ENCODE assay signal across 14 mouse cellular contexts in the genomic region with DNA sequence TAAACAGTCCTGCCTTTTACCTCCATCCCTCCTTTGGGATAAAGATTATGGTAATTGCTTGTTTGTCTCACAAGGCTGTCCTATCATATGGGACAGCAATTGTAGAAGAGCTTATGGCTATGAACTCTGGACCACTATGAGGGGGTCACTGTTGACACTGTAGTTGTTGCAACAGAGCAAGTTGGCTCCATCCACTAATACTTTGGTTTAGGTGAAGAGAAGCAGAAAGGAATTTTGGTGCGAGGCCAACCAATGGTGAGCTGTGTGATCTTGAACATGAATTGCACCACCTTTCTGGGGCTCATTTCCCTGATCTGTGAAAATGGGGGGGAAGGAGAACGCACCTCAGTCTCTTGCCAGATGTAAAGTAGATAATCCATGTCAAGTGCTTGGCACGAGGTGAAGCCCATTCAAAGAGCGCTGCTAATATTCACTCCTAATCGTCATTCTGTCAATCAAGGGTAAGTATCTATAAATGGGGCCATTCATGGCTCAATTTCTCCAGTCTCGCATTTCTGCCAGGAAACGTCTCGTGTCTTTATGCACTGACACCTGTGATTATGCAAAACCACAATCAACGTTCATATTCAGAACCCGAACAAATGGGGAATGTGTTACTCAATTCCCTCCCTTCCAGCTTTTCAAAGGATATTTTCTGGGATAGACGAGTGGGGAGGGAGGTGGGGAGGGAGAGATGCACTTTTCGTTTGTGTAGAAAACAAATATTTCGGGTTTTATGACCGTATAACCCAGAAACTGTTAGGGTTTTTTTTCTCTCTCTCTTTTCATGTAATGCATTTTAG.
DNase-seq lines count a peak whose midpoint lies in the region; ATAC-seq and TF ChIP-seq lines count a peak whose summit lies in the region.
"Had no signal": no experiment of that assay in that cellular context is flagged by ENCODE, and none has a peak within 500 bp of the region (broad histone marks: within the 10 kb centered on the region; RNA-seq: fewer than 3 reads in every experiment).

No protein-coding gene starts in this region.

- WGBS in hindbrain, embryonic 12.5 days, result 65% methylated on average over 14 of the region's 14 CpGs
- 77% methylated on average over 14 of the region's 14 CpGs for WGBS in hindbrain, embryonic 10.5 days
- WGBS in hindbrain, embryonic 15.5 days, result 54% methylated on average over 14 of the region's 14 CpGs
- WGBS in midbrain, postnatal 0 days, result 30% methylated on average over 14 of the region's 14 CpGs
- WGBS in heart, embryonic 11.5 days (ENCODE audit: insufficient replicate concordance), result 80% methylated on average over 14 of the region's 14 CpGs

- H3K9me3 ChIP-seq in hindbrain, embryonic 12.5 days (replicated peaks), result no peaks in the 10 kb centered on the region
- H3K9me3 ChIP-seq in hindbrain, embryonic 10.5 days, result no peaks in the 10 kb centered on the region
- no peaks in the 10 kb centered on the region for H3K9me3 ChIP-seq in hindbrain, embryonic 15.5 days
- no peaks in the 10 kb centered on the region for H3K9me3 ChIP-seq in midbrain, postnatal 0 days (ENCODE audit: low read length)
- H3K9me3 ChIP-seq in heart, embryonic 11.5 days (replicated peaks; ENCODE audit: control insufficient read depth, low read length), result no peaks in the 10 kb centered on the region

- TF ChIP-seq CTCF in midbrain, postnatal 0 days (IDR thresholded peaks at IDR 0.05), result no peak

- H3K4me1 ChIP-seq in hindbrain, embryonic 12.5 days, result peaks cover 3% of the 10 kb centered on the region; the same call in 1 of the 2 replicates
- H3K4me1 ChIP-seq in hindbrain, embryonic 10.5 days (replicated peaks), result 0 out of 2 replicates have a peak, but pooled peaks cover 5% of the 10 kb centered on the region
- H3K4me1 ChIP-seq in hindbrain, embryonic 15.5 days (replicated peaks), result peaks cover 12% of the 10 kb centered on the region; the same call in 1 of the 2 replicates
- H3K4me1 ChIP-seq in midbrain, postnatal 0 days (ENCODE audit: insufficient read depth, low read length), result no peaks in the 10 kb centered on the region
- H3K4me1 ChIP-seq in heart, embryonic 11.5 days (ENCODE audit: control insufficient read depth, insufficient read depth, low read length), result no peaks in the 10 kb centered on the region

- DNase-seq in hindbrain, embryonic 10.5 days (ENCODE audit: low spot score), result no peak
- peak; percentile 78 for DNase-seq in fibroblast of lung, adult 2 months (ENCODE audit: low read depth)
- DNase-seq in midbrain, postnatal 0 days (ENCODE audit: low spot score), result peak; percentile 21
- no peak for DNase-seq in frontal cortex, postnatal 36 days (ENCODE audit: low spot score in 2 of 2)
- DNase-seq in adrenal gland, adult 18-20 months (ENCODE audit: low spot score in 2 of 2), result no peak
- DNase-seq: cerebellum, adult 11-12 months; layer of hippocampus, postnatal 36 days; spleen, adult 18-20 months had no signal

- H3K36me3 ChIP-seq in hindbrain, embryonic 12.5 days, result no peaks in the 10 kb centered on the region
- no peaks in the 10 kb centered on the region for H3K36me3 ChIP-seq in hindbrain, embryonic 10.5 days
- no peaks in the 10 kb centered on the region for H3K36me3 ChIP-seq in hindbrain, embryonic 15.5 days
- H3K36me3 ChIP-seq in midbrain, postnatal 0 days (ENCODE audit: insufficient read depth, low read length), result no peaks in the 10 kb centered on the region
- H3K36me3 ChIP-seq in heart, embryonic 11.5 days (ENCODE audit: control insufficient read depth, insufficient read depth, low read length), result no peaks in the 10 kb centered on the region

- no peak overlapping the region for H3K4me3 ChIP-seq in hindbrain, embryonic 12.5 days
- no peak overlapping the region for H3K4me3 ChIP-seq in hindbrain, embryonic 10.5 days
- no peak overlapping the region for H3K4me3 ChIP-seq in hindbrain, embryonic 15.5 days
- no peak overlapping the region for H3K4me3 ChIP-seq in midbrain, postnatal 0 days (ENCODE audit: low read depth, low read length)
- no peak overlapping the region for H3K4me3 ChIP-seq in heart, embryonic 11.5 days (ENCODE audit: low read depth, low read length)

- peak; percentile 44; the same call in 1 of the 2 replicates for ATAC-seq in hindbrain, embryonic 12.5 days (ENCODE audit: low FRiP score)
- ATAC-seq in hindbrain, embryonic 15.5 days (ENCODE audit: low FRiP score, low read depth), result 0 out of 2 replicates have a peak, but pooled peaks have one; percentile 39
- no peak for ATAC-seq in midbrain, postnatal 0 days (ENCODE audit: low FRiP score)
- no peak for ATAC-seq in heart, embryonic 11.5 days (replicated peaks; ENCODE audit: insufficient number of reproducible peaks, low FRiP score, low TSS enrichment)

- H3K27ac ChIP-seq in hindbrain, embryonic 12.5 days, result no peak overlapping the region
- no peak overlapping the region for H3K27ac ChIP-seq in hindbrain, embryonic 10.5 days
- no peak overlapping the region for H3K27ac ChIP-seq in hindbrain, embryonic 15.5 days (replicated peaks)
- H3K27ac ChIP-seq in midbrain, postnatal 0 days (ENCODE audit: low read depth, low read length), result no peak overlapping the region
- no peak overlapping the region for H3K27ac ChIP-seq in heart, embryonic 11.5 days (ENCODE audit: low read depth, low read length)
- H3K27ac ChIP-seq: kidney, postnatal 0 days; liver, embryonic 14.5 days; macrophage had no signal

- no peak overlapping the region for H3K4me2 ChIP-seq in hindbrain, embryonic 12.5 days (replicated peaks)
- H3K4me2 ChIP-seq in hindbrain, embryonic 15.5 days, result no peak overlapping the region
- no peak overlapping the region for H3K4me2 ChIP-seq in midbrain, postnatal 0 days (ENCODE audit: low read depth, low read length, poor library complexity, severe bottlenecking)
- H3K4me2 ChIP-seq in heart, embryonic 11.5 days, result no peak overlapping the region

- H3K9ac ChIP-seq in hindbrain, embryonic 12.5 days, result no peak overlapping the region
- no peak overlapping the region for H3K9ac ChIP-seq in hindbrain, embryonic 15.5 days
- no peak overlapping the region for H3K9ac ChIP-seq in midbrain, postnatal 0 days (replicated peaks; ENCODE audit: low read length, poor library complexity, severe bottlenecking)
- no peak overlapping the region for H3K9ac ChIP-seq in heart, embryonic 11.5 days (ENCODE audit: low read depth, low read length)
- H3K9ac ChIP-seq: liver, embryonic 14.5 days had no signal

- no peaks in the 10 kb centered on the region for H3K27me3 ChIP-seq in hindbrain, embryonic 12.5 days
- no peaks in the 10 kb centered on the region for H3K27me3 ChIP-seq in hindbrain, embryonic 10.5 days (ENCODE audit: insufficient read depth, poor library complexity, severe bottlenecking)
- H3K27me3 ChIP-seq in hindbrain, embryonic 15.5 days, result no peaks in the 10 kb centered on the region
- H3K27me3 ChIP-seq in midbrain, postnatal 0 days (ENCODE audit: insufficient read depth, low read length), result no peaks in the 10 kb centered on the region
- no peaks in the 10 kb centered on the region for H3K27me3 ChIP-seq in heart, embryonic 11.5 days (ENCODE audit: control insufficient read depth, insufficient read depth, low read length)

Comparison
In these comparisons a context has a peak if more than half of its experiments do, and no peak if none do; other contexts are left out.
1. ATAC-seq: peak in hindbrain, embryonic 12.5 days (single experiment) and hindbrain, embryonic 15.5 days (single experiment); none in midbrain, postnatal 0 days (single experiment) and heart, embryonic 11.5 days (single experiment).
2. DNase-seq: peak in fibroblast of lung, adult 2 months (single experiment) and midbrain, postnatal 0 days (single experiment); none in hindbrain, embryonic 10.5 days (single experiment), frontal cortex, postnatal 36 days (0 of 2) and adrenal gland, adult 18-20 months (0 of 2).